Mouse (Mus musculus) myocyte (in vitro differentiated cells): ENCODE results near the gene Dcaf11. TPM values are rescaled to one million over a fixed set of nuclear protein-coding genes. Genes with fewer than 3 reads are reported as not detected.

ENCODE experiments used
- H3K27me3 ChIP-seq: one replicate; pipeline ENCODE4 v1.6.1; 2011; ENCODE audit not compliant: control insufficient read depth, insufficient read depth, insufficient read length
- H3K36me3 ChIP-seq: one replicate; pipeline ENCODE4 v1.6.1; 2011; ENCODE audit not compliant: control insufficient read depth, insufficient read depth
- H3K4me2 ChIP-seq: one replicate; pipeline ENCODE4 v1.6.1; 2011; ENCODE audit warnings: low read depth, control low read depth
- H3K4me3 ChIP-seq: one replicate; pipeline ENCODE4 v1.5.1; 2011; ENCODE audit warnings: mild to moderate bottlenecking, control low read depth, moderate library complexity
- H3K79me2 ChIP-seq: one replicate; pipeline ENCODE4 v1.6.1; 2011; ENCODE audit not compliant: control insufficient read depth, insufficient read depth
- H3ac ChIP-seq: one replicate; pipeline ENCODE4 v1.6.1; 2011; ENCODE audit not compliant: control insufficient read depth, insufficient read length
- CEBPB ChIP-seq: IDR thresholded peaks from 2 replicates; pipeline ENCODE4 v1.6.1; 2011; ENCODE audit warnings: mild to moderate bottlenecking, moderate library complexity; ENCODE audit not compliant: poor library complexity, insufficient read depth, severe bottlenecking
- E2F4 ChIP-seq: IDR thresholded peaks from one replicate; pipeline ENCODE4 v1.6.1; 2011; ENCODE audit warnings: mild to moderate bottlenecking, control low read depth, moderate library complexity; ENCODE audit not compliant: insufficient read depth
- MAX ChIP-seq: IDR thresholded peaks from one replicate; pipeline ENCODE4 v1.6.1; 2011; ENCODE audit warnings: low read depth, mild to moderate bottlenecking, control low read depth
- MYOD1 ChIP-seq, 3 experiments: IDR thresholded peaks; one replicate each; pipeline ENCODE4 v1.6.1; 2011; ENCODE audit warnings: control low read depth in 2 of 3, low read depth in 2 of 3, mild to moderate bottlenecking in 2 of 3, moderate library complexity in 1 of 3; ENCODE audit not compliant: insufficient read length in 2 of 3, control insufficient read depth in 1 of 3
- MYOG ChIP-seq, 3 experiments: IDR thresholded peaks; one replicate each; pipeline ENCODE4 v1.6.1; 2011; ENCODE audit warnings: control low read depth in 2 of 3, low read depth in 2 of 3, mild to moderate bottlenecking in 2 of 3; ENCODE audit not compliant: insufficient read length in 2 of 3, control insufficient read depth in 1 of 3, insufficient read depth in 1 of 3
- POLR2A ChIP-seq: IDR thresholded peaks from one replicate; pipeline ENCODE4 v1.6.1; 2011; ENCODE audit warnings: low read depth, mild to moderate bottlenecking, control low read depth, moderate library complexity; ENCODE audit not compliant: insufficient read length
- POLR2AphosphoS2 ChIP-seq: IDR thresholded peaks from one replicate; pipeline ENCODE4 v1.6.1; 2011; ENCODE audit warnings: low read depth, control low read depth; ENCODE audit not compliant: insufficient read length
- REST ChIP-seq: IDR thresholded peaks from one replicate; pipeline ENCODE4 v1.6.1; 2011; ENCODE audit warnings: mild to moderate bottlenecking, control low read depth, moderate library complexity; ENCODE audit not compliant: insufficient read depth, insufficient read length
- SRF ChIP-seq: IDR thresholded peaks from one replicate; pipeline ENCODE4 v1.6.1; 2011; ENCODE audit warnings: low read depth; ENCODE audit not compliant: control insufficient read depth, insufficient read length
- TCF12 ChIP-seq: IDR thresholded peaks from one replicate; pipeline ENCODE4 v1.6.1; 2011; ENCODE audit warnings: mild to moderate bottlenecking, control low read depth; ENCODE audit not compliant: poor library complexity, insufficient read depth, severe bottlenecking
- TCF3 ChIP-seq: IDR thresholded peaks from one replicate; pipeline ENCODE4 v1.6.1; 2011; ENCODE audit warnings: low read depth, control low read depth; ENCODE audit not compliant: insufficient read length
- USF1 ChIP-seq: IDR thresholded peaks from one replicate; pipeline ENCODE4 v1.6.1; 2011; ENCODE audit warnings: low read depth, mild to moderate bottlenecking, control low read depth, moderate library complexity
- polyA plus RNA-seq: library from polyadenylated mRNA; unstranded; fragments of >200 nt; fragmentation: generic; extraction: Trizol; gene quantifications from one replicate; pipeline ENCODE4 v1.2.1, GENCODE M21; 2012; ENCODE audit warnings: missing spikeins

The Dcaf11 gene
- polyA plus RNA-seq, 1 experiment: 38.7 TPM

DNA sequence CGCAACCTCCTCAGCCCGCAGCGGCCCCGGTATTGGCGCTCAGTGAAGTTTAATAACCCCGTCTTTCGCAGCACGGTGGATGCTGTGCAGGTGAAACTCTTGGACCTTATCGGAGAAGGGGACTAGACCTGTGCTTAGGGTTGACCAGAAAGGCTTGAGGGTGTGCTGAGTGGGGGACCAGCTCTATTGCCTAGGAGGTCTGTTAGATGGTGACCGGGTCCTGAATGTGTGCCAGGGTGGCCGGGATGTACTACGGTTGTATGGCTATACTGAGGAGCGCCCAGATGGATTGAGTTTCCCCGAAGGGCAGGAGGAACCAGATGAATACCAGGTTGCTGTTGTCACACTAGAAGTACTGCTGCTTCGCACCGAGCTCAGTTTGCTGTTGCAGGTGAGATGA is 32.4 kb downstream of the Dcaf11 start:
- H3K79me2 ChIP-seq: peaks cover 18% of the 10 kb centered on the region
- peaks cover 6% of the 10 kb centered on the region for H3K36me3 ChIP-seq
- TF ChIP-seq POLR2AphosphoS2 (no peak), SRF (no peak), MYOD1 (IDR thresholded peaks at IDR 0.05; ENCODE audit: control insufficient read depth in 1 of 3, insufficient read length in 2 of 3, low read depth in 2 of 3) (no peak), TCF3 (no peak), MAX (no peak), REST (no peak), USF1 (no peak), E2F4 (no peak), POLR2A (no peak), TCF12 (no peak), CEBPB (no peak), MYOG (IDR thresholded peaks at IDR 0.05; ENCODE audit: control insufficient read depth in 1 of 3, insufficient read depth in 1 of 3, insufficient read length in 2 of 3, low read depth in 2 of 3) (no peak)
- peak overlapping the region; percentile 89 for H3K4me3 ChIP-seq
- peak overlapping the region; percentile 80 for H3K4me2 ChIP-seq
- peak overlapping the region; percentile 46 for H3ac ChIP-seq
- H3K27me3 ChIP-seq: no peaks in the 10 kb centered on the region

DNA sequence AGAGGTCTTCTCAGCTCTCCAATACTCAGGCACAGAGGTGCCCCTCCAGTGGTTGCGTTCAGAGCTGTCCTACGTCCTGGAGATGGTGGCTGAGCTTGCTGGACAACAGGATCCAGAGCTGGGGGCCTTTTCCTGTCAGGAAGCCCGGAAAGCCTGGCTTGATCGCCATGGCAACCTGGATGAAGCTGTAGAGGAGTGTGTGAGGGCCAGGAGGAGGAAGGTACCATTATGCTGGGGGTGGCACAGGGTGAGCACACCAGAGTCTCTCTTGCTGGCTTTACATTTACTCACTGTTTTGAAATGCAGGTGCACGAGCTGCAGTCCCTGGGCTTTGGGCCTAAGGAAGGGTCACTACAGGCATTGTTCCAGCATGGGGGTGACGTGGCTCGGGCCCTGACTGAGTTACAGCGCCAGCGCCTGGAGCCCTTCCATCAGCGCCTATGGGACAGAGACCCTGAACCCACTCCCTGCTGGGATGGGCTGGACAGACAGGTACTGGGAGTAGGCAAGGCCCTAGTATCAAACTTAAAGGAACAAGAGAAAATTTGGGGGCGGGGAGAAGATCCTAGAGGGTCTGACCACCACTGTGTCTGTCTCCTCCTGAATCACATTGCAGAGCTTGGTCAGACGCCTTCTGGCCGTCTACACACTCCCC is 36.4 kb downstream of the Dcaf11 start:
- Histone ChIP-seq H3K27me3 (no peaks in the 10 kb centered on the region), H3K4me3 (no peak overlapping the region), H3K79me2 (peaks cover 18% of the 10 kb centered on the region), H3ac (no peak overlapping the region), H3K36me3 (peaks cover 16% of the 10 kb centered on the region), H3K4me2 (no peak overlapping the region)
- TF ChIP-seq REST: no peak
- TF ChIP-seq MAX: no peak
- TF ChIP-seq POLR2AphosphoS2: no peak
- TF ChIP-seq TCF3: no peak
- no peak for TF ChIP-seq USF1
- TF ChIP-seq SRF: no peak
- no peak for TF ChIP-seq TCF12
- TF ChIP-seq MYOG (IDR thresholded peaks at IDR 0.05; ENCODE audit: control insufficient read depth in 1 of 3, insufficient read depth in 1 of 3, insufficient read length in 2 of 3, low read depth in 2 of 3): no peak
- TF ChIP-seq MYOD1 (IDR thresholded peaks at IDR 0.05; ENCODE audit: control insufficient read depth in 1 of 3, insufficient read length in 2 of 3, low read depth in 2 of 3): no peak
- no peak for TF ChIP-seq CEBPB
- no peak for TF ChIP-seq E2F4
- TF ChIP-seq POLR2A: no peak

DNA sequence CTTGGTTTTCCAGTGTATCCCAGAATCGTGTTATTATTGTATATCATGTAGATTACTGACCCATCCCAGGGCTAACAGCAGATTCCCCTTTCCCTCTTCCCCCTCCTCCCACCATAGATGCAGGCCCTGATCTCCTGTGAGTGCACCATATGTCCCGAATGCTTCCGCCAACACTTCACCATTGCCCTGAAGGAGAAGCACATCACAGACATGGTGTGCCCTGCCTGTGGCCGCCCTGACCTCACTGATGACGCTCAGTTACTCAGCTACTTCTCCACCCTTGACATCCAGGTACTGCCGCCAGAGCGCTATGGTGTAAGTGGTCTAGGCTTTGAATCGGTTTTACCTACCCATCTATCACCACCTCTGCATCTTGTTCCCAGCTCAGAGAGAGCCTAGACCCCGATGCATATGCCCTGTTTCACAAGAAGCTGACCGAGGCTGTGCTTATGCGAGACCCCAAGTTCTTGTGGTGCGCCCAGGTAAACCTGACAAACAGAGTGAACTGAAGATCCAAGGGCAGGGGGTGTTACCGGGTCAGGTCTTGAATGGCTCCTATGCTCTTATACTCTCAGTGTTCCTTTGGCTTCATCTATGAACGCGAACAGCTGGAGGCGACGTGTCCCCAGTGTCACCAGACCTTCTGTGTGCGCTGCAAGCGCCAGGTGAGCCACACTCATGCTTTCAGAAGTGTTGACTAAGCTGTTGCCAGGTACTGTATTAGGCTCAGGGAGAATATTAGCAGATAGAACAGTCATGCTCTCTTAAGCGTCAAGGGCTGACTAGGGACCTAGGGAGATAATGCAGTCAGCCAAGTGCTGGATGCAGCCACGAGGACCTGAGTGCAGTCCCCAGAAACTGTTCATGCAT is 39.0 kb downstream of the Dcaf11 start:
- TF ChIP-seq POLR2A: no peak
- TF ChIP-seq E2F4: no peak
- TF ChIP-seq POLR2AphosphoS2: no peak
- no peak for TF ChIP-seq TCF3
- TF ChIP-seq MYOG (IDR thresholded peaks at IDR 0.05; ENCODE audit: control insufficient read depth in 1 of 3, insufficient read depth in 1 of 3, insufficient read length in 2 of 3, low read depth in 2 of 3): no peak
- TF ChIP-seq USF1: no peak
- TF ChIP-seq MAX: no peak
- TF ChIP-seq CEBPB: no peak
- no peak for TF ChIP-seq REST
- TF ChIP-seq TCF12: no peak
- no peak for TF ChIP-seq MYOD1 (IDR thresholded peaks at IDR 0.05; ENCODE audit: control insufficient read depth in 1 of 3, insufficient read length in 2 of 3, low read depth in 2 of 3)
- TF ChIP-seq SRF: no peak
- no peak overlapping the region for H3K4me2 ChIP-seq
- no peak overlapping the region for H3K4me3 ChIP-seq
- no peak overlapping the region for H3ac ChIP-seq
- peaks cover under 1% of the 10 kb centered on the region for H3K79me2 ChIP-seq
- H3K27me3 ChIP-seq: no peaks in the 10 kb centered on the region
- H3K36me3 ChIP-seq: peaks cover 22% of the 10 kb centered on the region

DNA sequence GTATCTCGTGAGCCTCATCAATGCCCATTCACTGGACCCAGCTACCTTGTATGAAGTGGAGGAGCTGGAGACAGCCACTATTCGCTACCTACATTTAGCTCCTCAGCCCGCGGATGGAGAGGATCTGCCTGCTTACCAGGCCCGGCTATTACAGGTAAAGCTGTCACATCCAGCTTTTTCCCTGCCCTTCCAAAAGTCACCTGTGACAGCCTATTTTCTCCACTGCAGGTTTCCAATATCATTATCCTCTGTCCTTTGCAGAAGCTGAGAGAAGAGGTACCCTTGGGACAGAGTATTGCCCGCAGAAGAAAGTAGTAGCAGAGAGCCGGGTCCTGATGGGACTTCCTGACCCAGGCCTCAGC is 43.4 kb downstream of the Dcaf11 start, which contains the start of gene Irf9:
Gene Irf9 (plus strand): TSS at position 301 of the 362 bp plus-strand sequence.
- H3K27me3 ChIP-seq: no peaks in the 10 kb centered on the region
- no peak for TF ChIP-seq MYOG (IDR thresholded peaks at IDR 0.05; ENCODE audit: control insufficient read depth in 1 of 3, insufficient read depth in 1 of 3, insufficient read length in 2 of 3, low read depth in 2 of 3)
- TF ChIP-seq POLR2A: no peak
- no peak for TF ChIP-seq TCF3
- no peak for TF ChIP-seq MYOD1 (IDR thresholded peaks at IDR 0.05; ENCODE audit: control insufficient read depth in 1 of 3, insufficient read length in 2 of 3, low read depth in 2 of 3)
- no peak for TF ChIP-seq TCF12
- H3K4me3 ChIP-seq: no peak within 1 kb of the TSS
- no peak within 1 kb of the TSS for H3ac ChIP-seq
- H3K4me2 ChIP-seq: peak within 1 kb of the TSS; percentile 55
- H3K79me2 ChIP-seq: no peaks in the 10 kb centered on the region
- peaks cover 20% of the 10 kb centered on the region for H3K36me3 ChIP-seq
